Mouse (Mus musculus) adrenal gland, adult 2 months (tissue): ENCODE results near the gene Pcsk5. TPM values are rescaled to one million over a fixed set of nuclear protein-coding genes. Genes with fewer than 3 reads are reported as not detected.
"Not testable (repeated sequence)": the region's sequence is repeated elsewhere in the genome, so short reads cannot be mapped to it uniquely, and the experiment has no call there.

Source experiments
- DNase-seq: peaks from one replicate; pipeline ENCODE4 v3.0.0; 2021
- polyA plus RNA-seq: library from polyadenylated mRNA; depleted of rRNA; stranded (reverse); fragments of >200 nt; gene quantifications from 2 replicates; pipeline ENCODE4 v1.2.3, GENCODE M21; 2012
- total RNA-seq, 2 experiments: library from RNA; stranded (reverse); gene quantifications; 2 replicates each; pipeline ENCODE4 v1.2.3; 2021

The Pcsk5 gene
- total and polyA plus RNA-seq, 3 experiments = 62.0 to 165 (median 145) TPM

- DNase-seq = no peak
Observed at GRCm38 (mm10) chr19:17476021-17476420, 361.4 kb downstream of the Pcsk5 start.

GRCm38 (mm10) chr19:17473138-17473537 is 364.3 kb downstream of the Pcsk5 start:
- not testable (repeated sequence) for DNase-seq

GRCm38 (mm10) chr19:17471861-17472260 is 365.6 kb downstream of the Pcsk5 start:
- DNase-seq = no peak

- no peak for DNase-seq
Observed at GRCm38 (mm10) chr19:17471196-17471595, 366.2 kb downstream of the Pcsk5 start.

GRCm38 (mm10) chr19:17467556-17468211 is 369.7 kb downstream of the Pcsk5 start:
- no peak for DNase-seq

GRCm38 (mm10) chr19:17452001-17452400 is 385.4 kb downstream of the Pcsk5 start:
- no peak for DNase-seq

GRCm38 (mm10) chr19:17443581-17443980 is 393.9 kb downstream of the Pcsk5 start:
- no peak for DNase-seq

- DNase-seq = no peak
Observed at GRCm38 (mm10) chr19:17439476-17440189, 397.8 kb downstream of the Pcsk5 start.

GRCm38 (mm10) chr19:17436651-17437050 is 400.8 kb downstream of the Pcsk5 start:
- DNase-seq = no peak

GRCm38 (mm10) chr19:17428561-17428914 is 408.9 kb downstream of the Pcsk5 start:
- DNase-seq = no peak

- no peak for DNase-seq
Observed at GRCm38 (mm10) chr19:17427824-17428560, 409.4 kb downstream of the Pcsk5 start.

- no peak for DNase-seq
Observed at GRCm38 (mm10) chr19:17423306-17423705, 414.1 kb downstream of the Pcsk5 start.

- no peak for DNase-seq
Observed at GRCm38 (mm10) chr19:17417855-17418254, 419.6 kb downstream of the Pcsk5 start.

GRCm38 (mm10) chr19:17412915-17413459 is 424.4 kb downstream of the Pcsk5 start:
- no peak for DNase-seq

- DNase-seq = no peak
Observed at GRCm38 (mm10) chr19:17410465-17411065, 426.9 kb downstream of the Pcsk5 start.

GRCm38 (mm10) chr19:17409351-17409750 is 428.1 kb downstream of the Pcsk5 start:
- DNase-seq = peak; percentile 56

- peak; percentile 51 for DNase-seq
Observed at GRCm38 (mm10) chr19:17408591-17408990, 428.8 kb downstream of the Pcsk5 start.

GRCm38 (mm10) chr19:17406823-17407222 is 430.6 kb downstream of the Pcsk5 start:
- peak; percentile 42 for DNase-seq

- no peak for DNase-seq
Observed at GRCm38 (mm10) chr19:17403175-17403574, 434.3 kb downstream of the Pcsk5 start.

GRCm38 (mm10) chr19:17400571-17400970 is 436.9 kb downstream of the Pcsk5 start:
- DNase-seq = peak; percentile 38

- no peak for DNase-seq
Observed at GRCm38 (mm10) chr19:17399965-17400364, 437.5 kb downstream of the Pcsk5 start.

- DNase-seq = no peak
Observed at GRCm38 (mm10) chr19:17397922-17398321, 439.5 kb downstream of the Pcsk5 start.
